Mouse (Mus musculus) brain, embryonic 18.5 days (tissue): ENCODE results near the gene Arrdc2.

ENCODE experiments used
- DNase-seq: peaks from one replicate; pipeline ENCODE4 v3.0.0-alpha.2; 2012; ENCODE audit warnings: low read depth, low spot score

Gene Arrdc2

GRCm38 (mm10) chr8:70789046-70789445 lies 50.5 kb downstream of the Arrdc2 start:
- DNase-seq: no peak

- no peak for DNase-seq
Observed at GRCm38 (mm10) chr8:70787941-70788667, 51.4 kb downstream of the Arrdc2 start.

- no peak for DNase-seq
Observed at GRCm38 (mm10) chr8:70787051-70787445, 52.5 kb downstream of the Arrdc2 start.

GRCm38 (mm10) chr8:70786291-70787050 lies 53.0 kb downstream of the Arrdc2 start:
- DNase-seq: no peak
